Mouse (Mus musculus): ENCODE results near the gene Trpc6.

Trpc6 gene

DNA sequence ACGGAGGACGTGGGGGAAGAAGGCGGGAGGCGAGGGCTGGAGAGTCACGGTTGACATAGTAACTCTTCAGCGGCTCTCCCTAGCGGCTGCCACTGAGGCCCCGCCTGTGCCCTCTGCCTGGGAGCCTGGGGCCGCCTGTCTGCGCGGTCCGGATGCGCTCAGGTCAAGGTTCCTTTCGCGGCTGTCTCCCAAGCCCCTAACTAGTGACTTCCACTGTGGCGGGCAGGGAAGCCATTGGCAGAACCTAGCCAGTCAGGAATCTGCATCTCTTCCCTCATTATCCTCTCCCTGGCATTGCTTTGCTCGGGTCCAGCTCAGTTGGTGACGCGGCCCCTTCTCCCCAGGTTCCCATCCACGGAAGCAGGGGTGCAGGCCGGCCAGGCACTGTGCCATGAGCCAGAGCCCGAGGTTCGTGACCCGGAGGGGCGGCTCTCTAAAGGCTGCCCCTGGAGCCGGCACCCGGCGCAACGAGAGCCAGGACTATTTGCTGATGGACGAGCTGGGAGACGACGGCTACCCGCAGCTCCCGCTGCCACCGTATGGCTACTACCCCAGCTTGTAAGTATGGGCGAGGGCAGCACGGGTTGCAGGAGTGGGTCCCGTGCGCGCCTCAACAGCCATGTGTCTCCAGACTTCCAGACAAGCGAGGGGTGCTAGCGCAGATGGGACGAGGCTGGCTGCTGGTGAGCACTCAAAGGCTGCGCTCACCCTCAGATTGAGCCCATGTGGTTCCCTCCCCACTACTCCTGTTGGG is at the start of gene Trpc6:
Gene Trpc6 (plus strand): TSS at position 102 of the 754 bp plus-strand sequence.
- peak; percentile 81 for DNase-seq (ENCODE audit: low read depth, low spot score)

DNA sequence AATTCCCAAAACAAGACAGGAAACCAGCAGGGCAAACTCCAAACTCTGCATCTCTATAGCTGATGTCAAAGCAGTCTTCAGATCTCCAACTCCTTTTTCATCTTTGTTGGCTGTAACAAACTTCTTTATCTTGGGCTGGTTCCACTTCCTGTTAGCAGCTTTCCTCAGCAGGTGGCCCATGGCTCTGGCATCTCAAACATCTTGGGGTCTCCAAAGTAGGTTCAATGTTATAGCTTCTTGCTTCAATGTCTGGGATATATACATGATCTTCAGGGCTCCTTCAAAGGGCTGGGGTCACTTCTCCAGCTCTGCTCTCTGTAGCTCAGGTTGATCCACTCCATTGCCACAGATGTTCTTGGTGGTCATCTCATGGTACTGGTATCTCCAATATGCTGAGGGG is 23.0 kb upstream of the Trpc6 start:
- no peak for DNase-seq (ENCODE audit: low read depth, low spot score)

DNA sequence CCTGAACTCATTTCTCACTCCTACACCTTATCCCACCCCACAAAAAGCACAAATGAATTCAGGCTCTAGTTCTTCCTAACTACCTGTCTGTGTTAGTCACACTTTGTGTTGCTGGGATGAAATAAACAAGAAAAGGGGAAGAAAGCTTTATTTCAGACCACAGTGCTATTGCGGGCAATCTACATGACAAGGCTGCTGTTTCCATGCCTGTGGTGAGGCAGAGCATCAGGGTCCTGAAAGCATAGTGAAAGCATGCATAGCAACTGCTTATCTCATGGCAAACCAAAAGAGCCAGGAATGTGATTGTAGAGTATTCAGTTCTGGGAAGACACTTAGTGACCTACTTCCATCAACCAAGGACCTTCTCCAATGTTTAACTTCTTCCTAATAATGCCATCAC is 10.3 kb upstream of the Trpc6 start:
- DNase-seq (ENCODE audit: low read depth, low spot score), result peak; percentile 54

DNA sequence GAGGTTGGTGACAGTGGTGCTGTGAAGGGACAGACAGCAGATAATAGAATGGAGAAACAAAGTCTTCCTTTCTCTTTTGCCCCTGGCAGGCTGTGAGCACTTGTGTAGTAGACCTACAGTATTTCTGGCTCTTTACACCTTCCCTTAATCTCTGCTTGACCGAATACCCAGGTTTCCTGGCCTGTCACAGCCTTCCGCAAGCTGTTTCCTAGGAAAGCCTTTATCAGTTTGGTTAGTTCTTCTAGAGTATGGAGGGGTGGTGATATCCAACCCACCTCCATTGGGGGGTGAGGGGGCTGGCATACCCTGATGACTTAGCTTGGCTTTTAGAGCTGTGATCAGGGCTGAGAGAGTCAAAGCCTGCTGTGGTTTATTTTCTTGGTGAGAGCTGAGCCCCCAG is 1.3 kb downstream of the Trpc6 start:
- DNase-seq (ENCODE audit: low read depth, low spot score), result no peak

GRCm38 (mm10) chr9:8558574-8558973 is 14.6 kb downstream of the Trpc6 start:
- no peak for DNase-seq (ENCODE audit: low read depth, low spot score)

DNA sequence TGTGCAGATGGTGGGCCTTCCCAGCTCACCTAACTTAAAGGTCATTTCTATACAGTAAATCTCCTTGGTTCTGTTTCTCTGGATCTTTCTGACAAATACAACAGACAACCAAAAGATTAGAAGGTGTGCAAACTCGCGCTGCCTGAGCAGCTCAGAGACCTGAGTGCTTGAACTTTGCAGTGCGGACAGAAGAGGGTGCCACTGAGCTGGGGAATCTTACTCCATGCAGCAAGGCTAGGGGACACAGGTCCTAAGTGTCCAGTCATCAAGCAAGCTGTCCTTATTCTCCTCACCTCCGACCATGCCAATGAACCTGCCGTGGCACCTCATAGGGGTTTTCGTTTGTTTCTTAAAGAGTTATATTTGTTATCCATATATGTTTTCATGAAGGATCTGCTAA is 48.7 kb downstream of the Trpc6 start:
- DNase-seq (ENCODE audit: low read depth, low spot score), result peak; percentile 64

- DNase-seq (ENCODE audit: low read depth, low spot score), result no peak
Observed at GRCm38 (mm10) chr9:8597089-8597488, 53.1 kb downstream of the Trpc6 start.

GRCm38 (mm10) chr9:8606816-8607491 is 63.0 kb downstream of the Trpc6 start:
- no peak for DNase-seq (ENCODE audit: low read depth, low spot score)

- peak; percentile 93 for DNase-seq (ENCODE audit: low read depth, low spot score)
Observed at GRCm38 (mm10) chr9:8634344-8634743, 90.4 kb downstream of the Trpc6 start.

- no peak for DNase-seq (ENCODE audit: low read depth, low spot score)
Observed at GRCm38 (mm10) chr9:8643453-8643852, 99.5 kb downstream of the Trpc6 start.

DNA sequence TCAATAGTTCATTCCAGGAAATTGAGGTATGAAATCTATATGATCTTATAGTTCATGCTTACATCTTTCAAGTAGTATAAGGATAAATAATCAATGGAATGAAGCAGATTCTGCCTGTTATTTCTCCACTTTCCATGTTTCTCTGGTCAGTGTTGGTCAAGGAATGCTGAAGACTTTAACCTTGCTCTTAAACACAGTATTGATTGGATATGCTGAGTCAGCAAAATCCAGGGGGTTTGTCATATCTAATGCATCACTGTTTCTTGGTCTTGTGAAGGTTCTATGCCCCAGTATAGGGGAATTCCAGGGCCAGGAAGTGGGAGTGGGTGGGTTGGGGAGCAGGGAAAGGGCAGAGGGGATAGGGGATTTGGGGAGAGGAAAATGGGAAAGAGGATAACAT is 111.4 kb downstream of the Trpc6 start:
- no peak for DNase-seq (ENCODE audit: low read depth, low spot score)

DNA sequence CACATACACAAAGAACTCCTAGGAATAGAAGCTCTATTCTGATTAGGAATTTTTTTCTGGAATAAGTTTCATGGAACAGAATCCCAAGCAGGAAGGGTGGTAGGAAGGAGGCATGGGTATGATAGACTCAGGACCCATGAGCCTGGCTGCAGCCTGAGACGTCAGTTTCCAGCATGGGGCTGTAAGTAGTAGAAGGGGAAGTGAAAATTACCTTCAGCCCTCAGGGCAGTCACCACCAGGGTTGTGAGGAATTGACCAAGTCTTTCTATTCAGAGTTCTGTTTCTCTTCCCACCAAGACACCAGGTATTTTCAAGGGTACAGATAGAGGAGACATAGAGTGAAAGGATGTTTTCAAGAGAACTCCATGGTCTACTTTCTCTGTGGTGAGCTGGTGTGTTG is 129.0 kb downstream of the Trpc6 start:
- DNase-seq (ENCODE audit: low read depth, low spot score), result no peak

GRCm38 (mm10) chr9:8676607-8677006 is 132.7 kb downstream of the Trpc6 start:
- DNase-seq (ENCODE audit: low read depth, low spot score), result peak; percentile 24

GRCm38 (mm10) chr9:8693177-8693576 is 149.2 kb downstream of the Trpc6 start:
- no peak for DNase-seq (ENCODE audit: low read depth, low spot score)

DNA sequence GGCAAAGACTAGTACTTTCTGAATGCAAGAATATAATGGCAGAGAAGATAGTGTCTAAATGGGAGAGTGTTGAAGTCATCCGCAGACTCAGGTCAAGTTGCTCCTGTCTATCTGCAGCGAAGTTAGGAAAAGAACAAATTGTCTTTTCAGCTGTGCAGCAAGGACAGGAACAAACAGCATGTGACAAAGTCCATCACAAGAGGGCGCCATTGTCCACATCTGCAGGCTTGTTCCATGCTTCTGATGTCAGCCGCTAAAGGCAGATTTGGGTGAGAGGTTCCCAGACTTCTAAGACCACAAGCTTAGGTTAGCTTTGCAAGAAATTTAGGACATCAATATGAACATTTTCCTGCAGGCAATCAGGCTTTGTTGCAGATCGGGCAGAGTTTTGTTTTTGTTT is 156.7 kb downstream of the Trpc6 start:
- DNase-seq (ENCODE audit: low read depth, low spot score), result peak; percentile 86

GRCm38 (mm10) chr9:8703516-8703915 is 159.6 kb downstream of the Trpc6 start:
- DNase-seq (ENCODE audit: low read depth, low spot score), result no peak

DNA sequence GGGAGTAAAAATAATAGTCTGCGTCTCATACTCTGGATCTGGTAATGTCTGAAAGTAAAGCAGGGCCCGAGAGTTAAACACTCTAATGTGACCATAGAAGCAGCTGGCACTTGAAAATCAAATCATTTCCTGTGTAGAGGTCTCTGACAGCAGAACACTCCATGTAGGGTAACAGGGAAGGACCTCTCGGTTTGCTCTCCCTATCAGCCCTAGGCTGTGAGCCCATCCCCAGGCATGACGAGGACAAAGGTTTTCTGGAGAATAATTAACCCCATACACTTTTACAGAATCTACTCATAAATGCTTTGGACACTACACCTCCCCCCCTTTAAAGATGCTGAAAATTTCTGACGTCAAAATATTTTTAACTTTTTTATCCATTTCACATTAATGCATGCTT is 160.0 kb downstream of the Trpc6 start:
- DNase-seq (ENCODE audit: low read depth, low spot score), result no peak

GRCm38 (mm10) chr9:8710052-8710739 is 166.3 kb downstream of the Trpc6 start:
- DNase-seq (ENCODE audit: low read depth, low spot score), result no peak

DNA sequence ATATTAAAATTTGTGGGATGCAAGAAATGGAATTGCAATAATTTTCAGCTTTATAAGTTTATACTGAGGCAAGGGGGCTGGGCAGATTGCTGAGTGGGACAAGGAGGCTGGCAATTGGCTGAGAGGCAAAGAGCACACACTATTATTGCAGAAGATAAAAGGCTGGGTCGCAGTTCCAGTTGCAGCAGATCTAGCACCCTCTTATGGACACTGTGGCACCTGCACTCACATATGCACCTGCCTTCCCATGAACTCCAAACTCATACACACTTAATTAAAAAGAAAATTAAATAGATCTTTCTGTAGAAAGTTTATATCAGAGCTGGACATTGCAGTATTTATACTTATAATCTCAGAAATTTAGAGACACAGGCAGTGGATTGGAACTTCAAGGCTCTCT is 175.1 kb downstream of the Trpc6 start:
- peak; percentile 32 for DNase-seq (ENCODE audit: low read depth, low spot score)

- no peak for DNase-seq (ENCODE audit: low read depth, low spot score)
Observed at GRCm38 (mm10) chr9:8729056-8729455, 185.1 kb downstream of the Trpc6 start.

Data from ZHBTc4 (cell line).